Mouse (Mus musculus) induced T-regulatory cell, adult 2 months (primary cell): ENCODE results near the gene Ache.

Experiments
- DNase-seq: peaks from one replicate; pipeline ENCODE4 v3.0.0-alpha.2; 2012; ENCODE audit warnings: low read depth

Ache gene

DNA sequence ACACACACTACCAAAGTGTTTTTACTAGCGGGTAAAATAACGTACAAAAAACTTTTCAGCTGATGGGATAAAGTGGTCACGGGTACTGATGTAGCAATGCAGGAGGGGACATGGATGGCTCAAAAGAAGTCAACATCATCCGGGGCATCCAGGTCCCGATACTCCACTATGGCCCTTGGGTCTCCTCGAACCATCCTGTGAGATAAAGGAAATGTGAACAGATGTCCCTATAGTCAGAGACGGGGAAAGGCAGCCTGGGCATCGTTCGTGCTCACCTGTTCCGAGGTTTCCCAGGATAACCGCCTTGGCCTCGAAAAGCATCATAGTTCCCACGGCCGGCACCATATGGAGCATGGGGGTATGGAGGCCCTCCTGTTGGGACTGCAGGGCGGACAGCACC lies 8.4 kb downstream of the Ache start:
- no peak for DNase-seq

DNA sequence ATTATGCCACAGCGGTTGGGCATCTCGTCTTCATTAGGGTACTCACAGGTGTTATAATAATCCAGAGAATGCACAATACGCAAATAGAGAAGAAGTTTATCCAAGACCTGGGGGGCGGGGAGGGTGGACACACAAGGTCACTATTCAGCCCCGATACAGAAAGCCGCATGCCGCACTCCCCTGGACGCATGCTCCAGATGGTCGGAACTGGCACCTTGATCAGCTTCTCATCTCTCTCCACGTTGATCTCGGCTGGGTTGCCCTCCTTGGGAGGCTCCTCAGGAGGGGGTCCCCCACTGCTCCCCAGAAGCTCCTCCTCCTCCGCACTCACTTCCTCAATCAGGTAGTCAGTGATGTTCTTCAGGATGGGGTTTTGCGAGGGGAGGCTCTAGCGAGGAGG lies 9.8 kb downstream of the Ache start:
- no peak for DNase-seq

DNA sequence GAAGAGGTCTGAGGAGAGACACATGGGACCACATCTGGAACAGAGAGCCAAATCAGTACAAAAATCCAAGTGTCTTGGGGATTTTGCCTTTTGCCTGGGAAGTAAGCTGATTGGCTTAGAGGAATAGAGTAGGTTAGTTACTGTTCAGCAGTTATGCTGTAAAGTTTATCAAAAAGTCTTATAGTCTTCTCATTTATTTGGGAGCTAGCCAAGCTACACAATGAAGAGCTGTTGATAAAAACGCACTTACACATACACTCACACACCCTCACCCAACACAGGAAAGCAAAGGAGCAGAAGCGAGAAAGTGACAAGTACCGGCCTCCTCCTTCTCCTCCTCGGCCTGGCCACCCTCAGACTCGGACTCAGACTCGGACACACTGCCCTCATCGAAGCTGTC lies 11.9 kb downstream of the Ache start:
- DNase-seq = no peak

DNA sequence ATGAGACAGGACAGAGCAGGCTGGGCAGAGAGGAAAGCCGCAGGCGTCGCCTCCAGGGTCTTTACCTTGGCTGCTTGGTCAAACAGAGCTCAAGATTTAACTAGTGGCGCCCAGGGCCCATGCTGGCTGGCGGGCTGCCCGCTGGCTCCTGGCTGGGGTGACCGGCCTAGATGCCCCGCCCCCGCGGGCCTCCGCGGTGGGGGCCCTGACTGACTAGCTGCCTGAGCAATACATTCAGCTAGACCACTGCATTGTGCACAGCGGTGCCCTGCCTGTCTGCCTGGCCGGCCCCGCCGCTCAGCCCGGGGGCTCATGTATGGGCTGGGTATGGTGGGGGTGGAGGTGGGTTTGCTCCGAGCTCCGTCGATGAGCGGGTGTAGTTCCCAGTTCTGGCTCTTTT lies 13.9 kb downstream of the Ache start:
- DNase-seq = no peak

DNA sequence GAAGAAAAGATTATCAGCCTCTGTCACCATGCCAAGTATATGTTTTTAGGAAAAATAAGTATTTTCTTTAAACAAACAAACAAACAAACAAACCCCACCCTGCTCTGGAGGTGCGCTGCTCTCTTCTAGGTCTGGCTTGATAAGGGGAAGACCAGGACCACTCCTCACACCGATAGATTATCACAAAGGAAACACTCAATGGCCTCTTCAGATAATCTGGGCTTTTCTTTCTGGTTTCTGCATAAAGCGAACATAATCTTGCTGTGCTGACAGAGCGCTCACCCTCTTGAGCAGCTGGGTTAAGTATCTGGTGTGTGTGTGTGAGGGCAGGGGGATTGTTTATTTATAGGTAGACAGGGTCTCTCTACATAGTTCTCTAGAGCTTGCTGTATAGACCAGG lies 16.3 kb downstream of the Ache start:
- DNase-seq = no peak

DNA sequence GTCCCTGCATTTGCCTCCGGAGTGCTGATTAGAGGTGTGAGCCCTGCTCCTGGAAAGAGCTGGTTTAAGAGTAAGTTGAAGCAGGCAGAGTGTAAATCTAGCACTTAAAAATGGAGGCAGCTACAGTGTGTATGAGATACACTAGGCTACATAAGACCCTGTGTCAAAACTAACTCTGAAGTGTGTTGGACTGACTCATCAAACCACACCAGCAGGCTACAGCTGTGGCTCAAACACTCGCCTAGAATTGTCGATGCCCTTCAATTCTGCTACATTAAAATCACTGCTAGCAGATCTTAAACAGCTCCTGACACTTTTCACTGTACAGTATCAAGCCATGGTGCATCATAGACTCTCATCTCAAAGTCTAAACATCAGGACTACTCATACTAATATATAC lies 16.8 kb downstream of the Ache start:
- no peak for DNase-seq

DNA sequence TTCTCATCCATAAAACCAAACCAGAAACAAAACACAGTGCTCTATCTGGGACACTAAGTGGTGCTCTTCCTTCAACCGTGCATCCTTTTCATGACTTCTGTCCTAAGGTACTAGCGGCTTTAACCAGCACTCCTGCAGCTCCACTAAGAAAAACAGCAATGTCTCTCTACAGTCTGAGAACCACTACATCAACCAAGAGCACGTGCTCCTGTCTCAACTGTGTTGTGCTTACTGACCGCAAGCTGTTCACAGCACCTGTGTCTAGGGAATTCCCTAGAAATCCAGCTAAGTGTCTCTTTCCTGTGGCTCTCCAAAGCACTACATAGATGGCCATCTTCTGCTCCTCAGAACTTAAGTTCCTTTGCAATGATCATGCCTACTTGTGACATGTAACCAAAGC lies 17.5 kb downstream of the Ache start:
- no peak for DNase-seq

DNA sequence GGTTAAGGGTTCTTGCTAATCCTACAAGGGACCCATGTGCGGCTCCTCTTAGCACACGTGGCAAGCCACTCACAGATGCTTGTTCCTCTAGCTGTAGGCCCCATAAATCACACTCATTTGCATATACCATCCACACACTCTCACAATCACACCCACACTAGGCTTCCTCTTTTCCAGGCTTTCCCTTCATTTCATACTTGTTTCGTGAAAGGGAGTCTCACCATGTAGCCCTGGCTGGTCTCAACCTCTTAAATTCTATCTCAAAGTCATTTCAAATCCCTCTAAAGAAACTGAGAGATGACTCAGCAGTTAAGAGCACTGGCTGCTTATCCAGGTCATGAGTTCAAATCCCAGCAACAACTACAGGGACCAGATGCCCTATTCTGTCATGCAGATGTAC lies 18.5 kb downstream of the Ache start:
- peak; percentile 49 for DNase-seq

DNA sequence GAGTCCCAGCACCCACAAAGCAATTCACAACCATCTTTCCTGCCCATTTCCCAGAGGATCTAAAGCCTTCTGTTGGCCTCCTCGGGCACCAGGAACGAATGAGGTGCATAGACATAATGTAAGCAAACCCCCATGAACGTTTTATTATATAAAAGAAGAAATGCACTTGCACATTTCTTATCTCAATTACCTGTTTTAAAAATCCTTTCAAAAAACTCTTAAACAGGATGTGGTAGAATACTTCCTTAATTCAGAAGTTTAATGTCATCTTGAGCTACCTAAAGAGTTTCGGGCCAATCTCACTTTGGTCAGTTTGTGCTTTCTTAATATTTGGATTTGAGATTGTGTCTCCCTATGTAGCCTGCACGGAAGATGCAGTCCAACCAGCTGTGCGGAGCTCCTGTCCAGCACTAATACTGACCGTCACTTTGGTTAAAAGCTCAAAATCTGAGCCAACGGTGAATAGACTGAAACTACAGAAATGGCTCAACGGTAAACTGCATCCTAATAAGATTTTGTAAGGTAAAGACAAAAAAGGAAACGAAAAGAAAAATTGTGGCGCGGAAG lies 19.2 kb downstream of the Ache start:
- peak; percentile 61 for DNase-seq

DNA sequence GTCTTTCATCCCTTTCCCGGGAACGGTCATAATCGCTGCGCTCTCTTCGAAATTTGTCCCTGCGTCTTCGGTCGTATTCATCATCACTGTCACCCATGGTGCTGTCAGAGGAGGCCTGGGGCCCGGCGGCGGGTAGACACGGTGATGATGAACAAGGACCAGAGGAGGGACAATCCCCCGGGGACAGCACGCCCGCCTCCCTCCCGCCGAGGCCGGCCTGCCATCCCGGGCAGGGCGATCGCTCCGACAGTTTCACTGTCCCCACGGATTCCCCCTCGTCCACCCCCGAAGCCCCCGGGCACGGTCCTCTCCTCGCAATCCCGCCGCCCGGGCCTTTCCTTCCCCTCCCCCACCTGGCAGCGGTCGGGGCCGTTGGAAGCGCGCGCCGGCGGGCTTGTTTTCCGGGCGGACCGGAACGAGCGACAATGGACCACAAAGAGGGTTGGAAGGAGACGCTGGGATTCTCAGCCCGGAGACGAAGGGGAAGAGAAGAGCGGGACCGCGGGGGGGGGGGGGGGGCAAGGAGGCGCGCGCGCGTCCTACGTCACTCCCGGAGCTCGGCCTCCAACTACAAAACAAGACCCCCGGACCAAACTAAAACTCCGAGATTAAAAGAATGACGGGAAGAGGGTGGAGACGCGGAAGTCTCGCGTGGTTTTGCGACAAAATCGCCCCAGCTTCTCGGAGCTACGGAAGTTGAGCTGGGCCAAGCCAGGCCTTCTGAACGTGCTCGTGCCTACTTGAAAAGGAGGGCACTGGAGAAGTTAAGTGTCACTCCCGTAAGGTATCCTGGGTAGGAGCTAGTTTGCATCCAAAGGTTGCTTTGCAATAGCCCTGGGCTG lies 20.0 kb downstream of the Ache start, which contains the start of gene Srrt:
Gene Srrt (minus strand): TSS at position 604 of the 842 bp plus-strand sequence.
- DNase-seq = peak; percentile 97

DNA sequence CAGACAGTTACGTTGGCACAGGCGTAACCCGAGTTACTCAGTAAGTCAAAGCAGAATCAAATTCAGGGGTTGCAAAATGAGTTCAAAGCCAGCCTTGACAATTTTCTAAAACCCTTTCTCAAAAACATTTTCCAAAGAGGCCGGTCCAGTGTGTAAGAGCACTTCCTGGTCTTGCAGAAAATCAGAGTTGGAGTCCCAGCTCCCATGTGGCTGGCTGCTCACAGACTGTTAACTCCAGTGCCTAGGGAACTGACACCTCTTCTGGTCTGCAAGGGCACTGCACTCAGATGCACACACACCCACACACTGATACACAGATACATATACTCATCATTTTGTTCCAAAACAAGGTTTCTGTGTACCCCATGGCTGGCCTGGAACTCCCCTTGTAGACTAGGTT lies 21.0 kb downstream of the Ache start:
- DNase-seq = peak; percentile 39

DNA sequence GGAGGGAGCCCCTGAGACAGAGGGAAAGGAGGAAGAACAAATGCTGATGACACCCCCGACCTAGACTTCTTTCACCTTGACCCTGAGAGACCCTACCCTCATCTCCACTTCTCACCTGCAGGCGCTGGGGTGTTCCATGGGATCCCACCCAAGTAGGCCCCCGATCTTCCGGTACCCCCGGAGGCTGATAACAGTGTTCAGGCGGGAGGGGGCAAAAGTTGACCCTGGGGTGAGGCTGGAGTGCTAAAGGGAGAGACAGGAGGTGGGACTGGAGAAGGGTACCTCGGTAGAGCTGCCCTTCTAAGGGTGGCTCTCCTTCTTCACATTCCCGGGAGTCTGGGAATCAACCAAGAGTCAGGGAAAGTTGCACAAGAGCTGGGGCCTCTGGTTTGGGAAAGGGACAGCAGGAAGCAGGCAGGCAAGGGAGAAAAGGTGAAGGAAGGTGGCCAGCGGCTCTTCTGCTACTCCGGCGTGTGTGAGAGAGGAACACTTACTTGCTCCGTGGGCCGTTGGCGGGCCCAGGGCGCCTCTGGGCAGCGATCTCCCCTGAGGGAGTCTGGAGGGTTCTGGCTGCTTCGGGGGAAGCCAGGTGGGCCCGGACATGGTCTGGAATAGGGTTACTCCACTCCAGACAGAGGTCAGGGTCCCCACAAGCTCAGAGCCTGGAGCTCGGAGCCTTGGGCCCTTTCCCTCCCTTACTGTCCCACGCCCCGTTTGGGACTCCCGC lies 26.3 kb downstream of the Ache start:
- DNase-seq = no peak

DNA sequence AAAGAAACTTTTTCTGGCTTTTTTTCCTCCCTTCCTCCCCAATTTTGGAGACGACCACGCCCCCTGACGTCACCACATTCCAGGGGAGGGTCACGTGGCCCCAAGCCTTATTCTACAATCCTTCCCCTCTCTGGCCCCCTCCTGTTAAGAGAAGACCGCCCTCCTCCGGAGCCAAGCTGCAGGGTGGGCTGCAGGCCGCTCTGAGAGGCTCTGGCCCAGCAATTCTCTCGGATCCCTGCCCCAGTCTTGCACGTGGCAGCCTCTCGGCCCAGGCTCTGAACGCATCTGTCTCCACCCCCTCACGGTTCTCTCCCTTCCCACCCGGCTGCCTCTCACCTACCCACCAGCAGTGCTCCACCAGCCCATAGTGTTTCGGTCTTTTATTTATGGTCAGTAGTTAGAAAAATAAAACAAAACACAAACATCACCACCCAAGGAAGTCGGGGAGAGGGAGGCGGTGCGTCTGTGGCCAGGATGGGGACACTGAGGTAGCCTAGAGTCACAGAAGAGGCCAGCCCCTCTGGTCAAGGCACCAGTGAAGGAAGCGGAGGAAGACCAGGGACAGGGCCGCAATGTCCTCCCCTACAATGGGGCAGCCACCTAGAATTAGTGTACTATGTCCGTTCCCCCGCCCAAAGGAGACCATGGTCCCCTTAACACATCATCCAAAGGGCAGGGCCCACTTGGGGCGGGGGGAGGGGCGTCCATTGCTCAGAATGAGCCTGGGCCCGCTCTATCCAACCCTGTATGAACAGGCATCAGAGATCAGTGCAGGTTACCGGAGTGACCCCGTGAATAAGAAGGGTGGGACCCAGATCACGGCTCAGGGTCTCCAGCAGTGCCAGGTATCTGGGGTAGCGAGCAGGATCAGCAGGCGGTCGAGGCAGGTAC lies 27.1 kb downstream of the Ache start, which contains the start of gene Trip6:
Gene Trip6 (minus strand): TSS at position 212 of the 891 bp plus-strand sequence.
- DNase-seq = no peak

DNA sequence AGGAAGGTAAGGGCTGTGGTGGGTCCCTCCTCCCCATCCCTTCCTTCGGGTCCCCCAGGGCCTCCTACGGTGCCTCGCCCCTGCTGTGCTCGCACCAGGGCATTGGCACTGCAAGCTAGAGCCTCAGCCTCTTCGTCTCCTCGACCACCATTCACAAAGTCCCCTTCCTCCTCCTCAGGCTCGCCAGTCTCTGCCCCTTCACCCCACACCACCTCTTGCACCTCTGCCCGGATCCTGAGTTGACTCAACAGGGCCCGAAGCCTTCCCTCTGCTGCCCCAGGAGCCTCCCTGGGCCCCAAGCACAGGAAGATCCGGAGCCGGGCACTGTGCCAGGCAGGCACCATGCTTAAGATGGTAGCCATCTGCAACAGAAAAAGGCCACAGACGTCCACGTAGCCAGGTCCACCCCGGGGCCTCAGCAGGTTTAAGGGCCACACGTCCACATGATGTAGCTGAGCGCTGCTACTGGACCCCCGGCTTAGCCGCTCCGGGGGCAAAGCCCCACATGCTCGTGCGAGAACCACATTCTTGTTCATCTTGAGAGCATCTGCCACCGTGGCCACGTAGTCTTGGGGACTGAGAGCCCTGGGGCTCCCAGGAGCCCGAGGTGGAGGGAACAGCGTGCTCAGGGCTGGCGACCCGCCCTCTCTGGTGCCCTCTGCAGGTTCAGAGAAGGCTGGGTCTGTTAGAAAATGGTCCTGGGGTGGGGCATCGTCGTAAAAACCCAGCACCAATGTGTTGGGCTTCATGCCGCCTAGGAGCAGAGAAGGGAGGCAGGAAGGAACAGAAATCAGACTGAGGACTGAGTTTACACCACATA lies 28.0 kb downstream of the Ache start:
- peak; percentile 57 for DNase-seq

DNA sequence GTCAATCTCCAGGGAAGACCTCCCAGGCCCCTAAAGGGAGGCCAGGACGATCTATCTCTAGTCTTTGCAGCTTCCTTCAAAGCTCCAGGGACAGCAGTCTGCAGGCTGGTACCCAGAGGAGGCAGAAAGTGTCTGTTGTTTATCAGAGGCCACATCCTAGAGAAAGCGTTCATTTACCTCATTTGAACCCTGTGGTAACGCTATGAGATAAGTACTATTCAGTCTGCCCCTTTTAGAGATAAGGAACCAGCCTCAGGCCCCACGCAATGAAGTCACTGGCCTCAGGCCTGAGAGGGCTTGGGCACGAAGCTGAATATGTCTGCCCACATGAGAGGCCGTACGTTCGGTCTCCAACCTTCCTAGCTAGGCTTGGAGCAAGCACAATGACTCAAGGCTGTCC lies 30.0 kb downstream of the Ache start:
- no peak for DNase-seq

DNA sequence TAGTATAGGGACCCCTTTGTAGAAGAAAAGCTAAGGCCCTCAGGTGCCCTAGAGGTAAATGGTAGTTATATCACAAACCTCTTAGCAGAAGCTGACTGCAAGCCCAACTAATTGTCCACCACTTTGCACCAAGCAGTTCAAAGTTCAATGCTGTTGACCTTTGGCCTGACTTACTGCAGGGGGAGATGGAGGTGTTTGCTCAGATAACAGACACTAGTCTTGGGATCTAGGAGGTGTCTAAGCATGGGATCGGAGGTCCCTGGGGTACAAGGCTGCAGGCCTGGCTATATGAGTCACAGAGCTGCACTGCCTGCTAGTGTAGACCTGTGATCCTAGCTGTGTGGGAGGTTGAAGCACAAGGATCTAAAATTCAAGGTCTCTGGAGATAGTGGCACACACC lies 31.3 kb downstream of the Ache start:
- no peak for DNase-seq

DNA sequence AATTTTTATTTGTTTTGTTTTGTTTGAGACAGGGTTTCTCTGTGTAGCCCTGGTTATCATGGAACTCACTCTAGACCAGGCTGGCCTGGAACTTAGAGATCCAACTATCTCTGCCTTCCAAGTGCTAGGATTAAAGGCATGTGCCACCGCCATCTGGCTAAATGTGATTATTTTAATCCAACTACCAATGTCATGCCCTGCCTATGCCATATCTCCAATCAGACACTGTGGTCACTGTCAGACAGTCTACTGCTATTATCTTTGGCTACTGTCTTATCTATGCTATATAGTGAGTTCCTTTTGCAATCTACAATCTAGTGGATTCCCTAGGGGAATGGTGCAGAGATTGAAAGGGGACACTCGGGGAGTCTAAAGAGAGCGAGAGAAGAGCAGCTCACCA lies 33.7 kb downstream of the Ache start:
- DNase-seq = no peak

DNA sequence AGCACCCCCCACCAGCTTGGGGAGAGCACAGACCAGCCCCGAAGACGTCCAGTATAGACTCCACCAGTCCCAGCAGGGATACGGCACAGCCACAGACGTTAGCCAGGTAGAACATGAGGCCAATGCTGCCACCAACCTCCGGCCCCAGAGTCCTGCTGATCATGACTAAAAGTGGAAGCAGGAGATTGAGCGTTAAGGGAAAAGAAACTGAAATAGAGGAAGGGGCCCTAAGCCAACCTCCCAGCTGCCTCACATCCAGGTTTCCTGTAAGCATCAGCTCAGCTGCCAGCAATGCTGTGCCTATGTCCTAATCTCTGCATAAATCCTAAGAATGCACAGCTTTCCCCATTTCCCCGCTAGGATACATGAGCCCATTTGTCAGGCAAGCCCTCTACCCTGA lies 43.6 kb downstream of the Ache start:
- no peak for DNase-seq

DNA sequence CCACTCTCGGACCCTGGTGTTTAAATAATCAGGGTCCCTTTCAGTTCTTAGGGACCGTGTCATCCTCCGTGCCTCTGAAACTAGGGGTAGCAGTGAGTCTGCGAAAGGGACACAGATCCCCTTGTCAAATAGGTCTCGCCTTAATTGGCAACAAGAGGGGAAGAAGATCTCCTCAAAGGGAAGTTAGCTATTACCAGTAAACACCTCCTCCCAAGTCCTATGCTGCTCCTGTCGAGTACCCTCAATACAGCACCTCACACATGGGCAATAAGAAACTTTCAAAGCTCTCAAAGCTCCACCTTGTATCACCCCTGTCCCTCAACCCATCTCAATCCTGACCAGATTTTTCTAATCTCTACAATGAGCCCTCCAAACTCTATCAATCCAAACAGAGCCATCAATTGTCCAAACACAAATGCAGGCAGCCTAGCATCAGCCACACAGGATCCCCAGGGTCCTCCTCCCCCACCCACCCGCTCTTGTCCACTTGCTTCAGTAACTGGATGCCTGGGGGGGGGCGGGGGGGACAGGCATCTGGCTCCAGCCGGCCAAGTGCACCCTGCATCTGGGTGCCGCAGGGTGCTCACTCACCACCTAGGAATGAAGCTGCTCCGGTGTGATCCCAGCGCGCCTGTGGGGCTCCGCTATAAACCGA lies 45.7 kb downstream of the Ache start:
- no peak for DNase-seq

DNA sequence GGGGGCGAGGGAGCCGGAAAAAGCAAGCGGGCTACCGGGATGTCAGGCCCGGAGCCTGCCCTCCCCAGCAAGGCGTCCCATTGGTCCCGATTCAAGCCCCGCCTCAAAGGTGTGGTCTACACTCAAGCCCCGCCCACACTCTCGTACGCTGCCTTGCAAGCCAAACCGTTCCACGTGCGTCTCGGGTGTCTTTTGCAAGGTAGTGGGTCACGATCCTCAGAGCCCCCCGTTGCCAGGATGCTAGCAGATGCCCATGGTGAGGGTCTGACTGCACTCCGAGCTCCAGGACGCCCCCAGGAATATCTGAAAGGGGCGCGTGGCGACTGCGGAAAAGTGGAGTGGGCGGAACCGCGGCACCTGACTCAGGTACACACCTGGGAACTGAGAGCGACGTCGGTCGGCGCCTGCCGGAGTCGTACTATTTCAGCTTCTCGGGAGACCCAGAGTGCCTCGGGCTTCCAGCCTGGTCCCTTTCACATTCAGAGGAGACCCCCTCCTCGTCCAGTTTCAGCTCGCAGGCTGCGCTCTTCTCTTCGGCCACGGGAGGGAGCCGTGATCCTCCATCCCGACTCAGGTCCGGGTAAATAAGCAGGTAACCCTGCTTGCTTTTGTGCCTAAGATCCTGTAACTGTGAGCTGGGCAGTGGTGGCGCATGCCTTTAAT lies 46.3 kb downstream of the Ache start, which contains the start of gene Slc12a9:
Gene Slc12a9 (minus strand): TSS at position 86 of the 663 bp plus-strand sequence.
- DNase-seq = peak; percentile 98
